Mouse (Mus musculus): ENCODE results near the gene Muc5ac. TPM values are rescaled to one million over a fixed set of nuclear protein-coding genes. Genes with fewer than 3 reads are reported as not detected.

Gene Muc5ac
- polyA plus RNA-seq, 1 experiment from 2014 or later: not detected

Other genes with a start within 250 kb of the Muc5ac start
- gene Chid1, start 249.1 kb upstream of the Muc5ac start, polyA plus RNA-seq (2014; fragmentation: Nextera tagmentation; extraction: Ambion mirVana): 28.9 and 38.8 TPM in 2 replicates
- gene Ap2a2, start 226.8 kb upstream of the Muc5ac start, polyA plus RNA-seq (2014; fragmentation: Nextera tagmentation; extraction: Ambion mirVana): 47.0 and 76.3 TPM in 2 replicates
- gene Muc6, start 133.7 kb upstream of the Muc5ac start, polyA plus RNA-seq (2014; fragmentation: Nextera tagmentation; extraction: Ambion mirVana): 0.09 and 0.31 TPM in 2 replicates
- 0.14 and 0.61 TPM in 2 replicates for gene Muc2, start 98.6 kb upstream of the Muc5ac start, polyA plus RNA-seq (2014; fragmentation: Nextera tagmentation; extraction: Ambion mirVana)
- gene Muc5b, start 50.1 kb downstream of the Muc5ac start, polyA plus RNA-seq (2014; fragmentation: Nextera tagmentation; extraction: Ambion mirVana): 0.01 TPM in 2 replicates
- 21.0 and 45.8 TPM in 2 replicates for gene Tollip, start 129.5 kb downstream of the Muc5ac start, polyA plus RNA-seq (2014; fragmentation: Nextera tagmentation; extraction: Ambion mirVana)
- gene Brsk2, start 160.8 kb downstream of the Muc5ac start, polyA plus RNA-seq (2014; fragmentation: Nextera tagmentation; extraction: Ambion mirVana): 0.46 and 0.69 TPM in 2 replicates